Comparison of ENCODE assay signal across 10 mouse cellular contexts in genomic region chr4:107829675-107830074, GRCm38 (mm10). TPM values are rescaled to one million over a fixed set of nuclear protein-coding genes. Genes with fewer than 3 reads are reported as not detected.
DNase-seq lines count a peak whose midpoint lies in the region; ATAC-seq lines count a peak whose summit lies in the region.
"Had no signal": no experiment of that assay in that cellular context is flagged by ENCODE, and none has a peak within 500 bp of the region (broad histone marks: within the 10 kb centered on the region; RNA-seq: fewer than 3 reads in every experiment).

No protein-coding gene starts in this region.

- no peak overlapping the region for H3K4me2 ChIP-seq in hindbrain, embryonic 15.5 days
- peak overlapping the region; percentile 44 for H3K4me2 ChIP-seq in neural tube, embryonic 12.5 days (replicated peaks)

- peak overlapping the region; percentile 72 for H3K27ac ChIP-seq in embryonic facial prominence, embryonic 10.5 days (replicated peaks)
- H3K27ac ChIP-seq in hindbrain, embryonic 15.5 days (replicated peaks): peak overlapping the region; percentile 75
- H3K27ac ChIP-seq in neural tube, embryonic 12.5 days: peak overlapping the region; percentile 82
- H3K27ac ChIP-seq: heart, adult 2 months had no signal

- H3K36me3 ChIP-seq in embryonic facial prominence, embryonic 10.5 days (replicated peaks): peaks cover 3% of the 10 kb centered on the region; the same call in 1 of the 2 replicates
- no peaks in the 10 kb centered on the region for H3K36me3 ChIP-seq in hindbrain, embryonic 15.5 days
- no peaks in the 10 kb centered on the region for H3K36me3 ChIP-seq in neural tube, embryonic 12.5 days

- peaks cover 5% of the 10 kb centered on the region; the same call in 1 of the 2 replicates for H3K27me3 ChIP-seq in embryonic facial prominence, embryonic 10.5 days (replicated peaks; ENCODE audit: low read depth, poor library complexity, severe bottlenecking)
- no peaks in the 10 kb centered on the region for H3K27me3 ChIP-seq in hindbrain, embryonic 15.5 days
- H3K27me3 ChIP-seq in neural tube, embryonic 12.5 days (replicated peaks): no peaks in the 10 kb centered on the region

- peaks cover 69% of the 10 kb centered on the region for H3K4me1 ChIP-seq in embryonic facial prominence, embryonic 10.5 days
- H3K4me1 ChIP-seq in hindbrain, embryonic 15.5 days (replicated peaks): peaks cover 98% of the 10 kb centered on the region
- peaks cover 100% of the 10 kb centered on the region for H3K4me1 ChIP-seq in neural tube, embryonic 12.5 days

- ATAC-seq in hindbrain, embryonic 15.5 days (ENCODE audit: low FRiP score, low read depth): no peak
- no peak for ATAC-seq in neural tube, embryonic 12.5 days (ENCODE audit: low FRiP score, low read depth)

- DNase-seq in cerebellum, postnatal 10 days: peak; percentile 65 to 67
- no peak for DNase-seq in cerebellum, adult 8-10 months
- no peak for DNase-seq in embryonic facial prominence, embryonic 10.5 days (ENCODE audit: low spot score)
- DNase-seq in Muller cell, postnatal 12 days (ENCODE audit: inconsistent ontology term): no peak
- DNase-seq in kidney, adult 8-10 months: no peak
- DNase-seq in adrenal gland, postnatal 25 days: no peak
- DNase-seq: heart, adult 2 months; kidney, adult 2 months had no signal

- 59% methylated on average over 2 of the region's 2 CpGs for WGBS in embryonic facial prominence, embryonic 10.5 days
- 17% methylated on average over 2 of the region's 2 CpGs for WGBS in hindbrain, embryonic 15.5 days
- 26% methylated on average over 2 of the region's 2 CpGs for WGBS in neural tube, embryonic 12.5 days

- H3K9me3 ChIP-seq in embryonic facial prominence, embryonic 10.5 days: no peaks in the 10 kb centered on the region
- H3K9me3 ChIP-seq in hindbrain, embryonic 15.5 days: no peaks in the 10 kb centered on the region
- H3K9me3 ChIP-seq in neural tube, embryonic 12.5 days: no peaks in the 10 kb centered on the region

- H3K4me3 ChIP-seq in embryonic facial prominence, embryonic 10.5 days: no peak overlapping the region
- H3K4me3 ChIP-seq in hindbrain, embryonic 15.5 days: no peak overlapping the region
- H3K4me3 ChIP-seq in neural tube, embryonic 12.5 days: no peak overlapping the region
- H3K4me3 ChIP-seq: heart, adult 2 months had no signal

- no peak overlapping the region for H3K9ac ChIP-seq in hindbrain, embryonic 15.5 days
- no peak overlapping the region; the same call in 1 of the 2 replicates for H3K9ac ChIP-seq in neural tube, embryonic 12.5 days

RNA-seq across cellular contexts. Expression of gene Lrp8, which starts 27.6 kb away (rescaled TPM):
- 7.4 and 8.5 TPM in 2 replicates for polyA plus RNA-seq in embryonic facial prominence, embryonic 10.5 days (2016; fragmentation: Nextera tagmentation; extraction: Ambion mirVana)
- 60.2 and 60.6 TPM in 2 replicates for polyA plus RNA-seq in hindbrain, embryonic 15.5 days (2015; fragmentation: Nextera tagmentation; extraction: Ambion mirVana)
- 47.6 and 53.9 TPM in 2 replicates for polyA plus RNA-seq in neural tube, embryonic 12.5 days (2016; fragmentation: Nextera tagmentation; extraction: Ambion mirVana)
- 10.0 and 12.3 TPM in 2 replicates for total RNA-seq in adrenal gland, postnatal 25 days (2021)

RNA-seq across cellular contexts. Expression of gene Magoh, which starts 49.9 kb away (rescaled TPM):
- polyA plus RNA-seq in embryonic facial prominence, embryonic 10.5 days (2016; fragmentation: Nextera tagmentation; extraction: Ambion mirVana): 240 and 242 TPM in 2 replicates
- polyA plus RNA-seq in hindbrain, embryonic 15.5 days (2015; fragmentation: Nextera tagmentation; extraction: Ambion mirVana): 98.8 and 117 TPM in 2 replicates
- polyA plus RNA-seq in neural tube, embryonic 12.5 days (2016; fragmentation: Nextera tagmentation; extraction: Ambion mirVana): 169 and 182 TPM in 2 replicates
- 71.6 and 79.4 TPM in 2 replicates for total RNA-seq in adrenal gland, postnatal 25 days (2021)

RNA-seq across cellular contexts. Expression of gene 0610037L13Rik, which starts 59.9 kb away (rescaled TPM):
- 102 TPM in 2 replicates for polyA plus RNA-seq in embryonic facial prominence, embryonic 10.5 days (2016; fragmentation: Nextera tagmentation; extraction: Ambion mirVana)
- 94.0 and 95.2 TPM in 2 replicates for polyA plus RNA-seq in hindbrain, embryonic 15.5 days (2015; fragmentation: Nextera tagmentation; extraction: Ambion mirVana)
- polyA plus RNA-seq in neural tube, embryonic 12.5 days (2016; fragmentation: Nextera tagmentation; extraction: Ambion mirVana): 105 and 117 TPM in 2 replicates
- 53.2 and 79.0 TPM in 2 replicates for total RNA-seq in adrenal gland, postnatal 25 days (2021)

Comparison
In these comparisons a context has a peak if more than half of its experiments do, and no peak if none do; other contexts are left out.
1. DNase-seq: peak in cerebellum, postnatal 10 days (2 of 2); none in cerebellum, adult 8-10 months (single experiment), embryonic facial prominence, embryonic 10.5 days (single experiment), Muller cell, postnatal 12 days (single experiment), kidney, adult 8-10 months (0 of 2) and adrenal gland, postnatal 25 days (single experiment).
2. Peak in every context shown above with its lines, with median percentiles within 50 percentile points of each other: H3K27ac ChIP-seq.